Mouse (Mus musculus) frontal cortex, postnatal 25 days (tissue): ENCODE data around the gene Gdf15.

Experiments
- DNase-seq, 2 experiments: peaks; one replicate each; pipeline ENCODE4 v3.0.0; 2022; ENCODE audit warnings: low spot score in 2 of 2

Gdf15 gene

GRCm38 (mm10) chr8:70628986-70629490 is 3.2 kb downstream of the Gdf15 start:
- no peak for DNase-seq

DNA sequence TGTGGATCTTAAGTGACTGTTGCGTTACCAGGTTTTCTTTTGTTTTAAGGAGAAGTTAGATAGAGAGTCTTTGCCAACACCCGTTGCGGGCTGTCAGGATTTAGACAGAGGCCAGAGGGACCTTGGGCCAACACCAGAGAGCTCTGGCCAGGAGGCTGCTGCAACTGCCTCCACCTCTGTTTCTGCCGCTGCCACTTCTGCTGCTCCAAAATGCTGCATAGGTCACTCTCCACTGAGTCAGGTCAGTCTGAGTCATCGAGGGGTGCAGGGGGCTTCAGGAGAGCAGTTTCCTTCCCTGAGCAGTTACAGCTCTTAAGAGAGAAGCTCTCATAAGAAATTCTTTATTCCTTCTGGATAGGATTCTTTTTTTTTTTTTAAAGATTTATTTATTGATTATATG is 5.2 kb downstream of the Gdf15 start:
- DNase-seq = no peak

DNA sequence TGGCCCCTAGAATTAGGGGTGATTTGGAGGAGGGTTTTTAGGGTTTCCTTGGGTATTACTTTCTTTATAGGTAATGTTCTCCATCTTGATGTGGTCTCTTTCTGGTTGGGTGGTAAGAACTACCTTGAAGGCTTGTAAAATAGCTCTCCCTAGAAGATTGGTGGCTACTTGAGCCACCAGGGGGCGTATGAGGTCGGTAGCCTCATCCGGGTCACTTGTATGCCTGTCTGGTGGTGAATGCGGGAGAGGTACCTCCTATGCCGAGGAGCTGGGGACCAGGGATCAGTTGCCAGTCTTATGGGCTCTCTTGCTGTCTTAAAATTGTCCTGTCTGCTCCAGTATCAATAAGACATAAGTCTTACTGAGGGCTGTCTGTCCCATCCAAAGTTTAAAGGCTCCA is 7.2 kb downstream of the Gdf15 start:
- no peak for DNase-seq

DNA sequence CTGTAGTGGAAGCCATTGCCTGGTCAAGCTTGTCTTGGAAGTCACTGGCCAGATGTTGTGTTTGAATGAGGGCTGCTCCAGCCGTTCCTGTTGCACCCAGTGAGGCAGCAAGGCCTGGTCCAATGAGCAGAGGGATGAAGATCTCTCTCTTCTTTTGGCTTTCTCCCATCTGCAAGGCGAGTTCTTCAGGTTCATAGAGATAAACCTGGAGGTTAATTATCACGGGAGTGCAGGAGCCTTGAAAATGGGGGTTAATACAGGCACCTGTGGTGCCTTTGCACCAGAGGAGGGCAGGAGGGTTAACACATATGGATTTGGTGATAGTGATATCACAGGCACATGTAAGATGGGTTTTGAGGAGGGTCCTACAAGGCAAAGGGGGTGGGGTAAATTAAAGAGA is 10.0 kb downstream of the Gdf15 start:
- DNase-seq = no peak

DNA sequence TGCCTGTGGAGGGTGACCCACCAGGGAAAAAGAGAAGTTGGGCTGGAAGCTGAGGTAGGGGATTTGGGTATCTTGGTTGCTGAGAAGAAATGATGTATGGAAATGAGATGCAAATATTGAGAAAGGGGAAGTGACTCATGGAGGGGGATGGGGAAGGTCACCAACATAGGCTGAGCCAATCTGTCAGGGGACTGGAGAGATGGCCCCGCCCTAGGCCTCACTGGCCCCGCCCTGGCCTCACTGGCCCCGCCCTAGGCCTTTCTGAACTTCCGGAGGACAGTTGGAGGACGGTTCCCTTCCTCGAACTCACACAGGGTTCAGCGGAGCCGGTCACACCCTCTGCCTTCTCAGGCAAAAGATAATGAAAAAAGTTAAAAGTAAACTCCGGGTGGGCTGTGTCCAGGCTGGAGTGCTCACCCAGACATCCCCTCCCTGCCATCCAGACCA is 13.3 kb downstream of the Gdf15 start:
- DNase-seq = no peak

GRCm38 (mm10) chr8:70617985-70618384 is 14.3 kb downstream of the Gdf15 start:
- no peak for DNase-seq

- DNase-seq = no peak
Observed at GRCm38 (mm10) chr8:70616645-70617044, 15.6 kb downstream of the Gdf15 start.

GRCm38 (mm10) chr8:70615894-70616293 is 16.4 kb downstream of the Gdf15 start, which contains the start of gene Lrrc25:
Lrrc25 (plus strand) TSS chr8:70616155.
- no peak for DNase-seq

GRCm38 (mm10) chr8:70615281-70615680 is 17.0 kb downstream of the Gdf15 start:
- no peak for DNase-seq

GRCm38 (mm10) chr8:70614469-70614868 is 17.8 kb downstream of the Gdf15 start:
- no peak for DNase-seq

DNA sequence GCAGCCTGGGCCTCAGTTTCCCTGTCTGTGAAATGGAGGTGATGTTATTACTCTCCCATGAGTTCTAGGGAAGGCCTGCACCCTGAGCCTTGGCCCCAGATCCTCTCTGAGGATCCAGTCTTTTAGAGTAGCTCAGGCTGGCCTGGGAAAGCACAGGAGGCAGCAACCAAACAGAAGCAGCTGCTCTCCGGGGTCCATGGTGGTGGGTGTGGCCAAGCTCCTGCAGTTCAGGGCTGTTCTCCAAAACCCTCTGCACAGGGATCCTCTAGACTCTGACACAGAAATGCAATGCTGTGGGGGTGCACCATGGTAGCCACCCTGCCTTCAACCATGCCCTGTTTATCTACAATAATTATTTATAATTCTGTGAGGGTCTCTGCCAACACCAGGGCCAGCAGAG is 18.5 kb downstream of the Gdf15 start:
- DNase-seq = no peak

- peak in 1 of 2 experiments; percentile 90 for DNase-seq
Observed at GRCm38 (mm10) chr8:70611849-70612248, 20.4 kb downstream of the Gdf15 start.

DNA sequence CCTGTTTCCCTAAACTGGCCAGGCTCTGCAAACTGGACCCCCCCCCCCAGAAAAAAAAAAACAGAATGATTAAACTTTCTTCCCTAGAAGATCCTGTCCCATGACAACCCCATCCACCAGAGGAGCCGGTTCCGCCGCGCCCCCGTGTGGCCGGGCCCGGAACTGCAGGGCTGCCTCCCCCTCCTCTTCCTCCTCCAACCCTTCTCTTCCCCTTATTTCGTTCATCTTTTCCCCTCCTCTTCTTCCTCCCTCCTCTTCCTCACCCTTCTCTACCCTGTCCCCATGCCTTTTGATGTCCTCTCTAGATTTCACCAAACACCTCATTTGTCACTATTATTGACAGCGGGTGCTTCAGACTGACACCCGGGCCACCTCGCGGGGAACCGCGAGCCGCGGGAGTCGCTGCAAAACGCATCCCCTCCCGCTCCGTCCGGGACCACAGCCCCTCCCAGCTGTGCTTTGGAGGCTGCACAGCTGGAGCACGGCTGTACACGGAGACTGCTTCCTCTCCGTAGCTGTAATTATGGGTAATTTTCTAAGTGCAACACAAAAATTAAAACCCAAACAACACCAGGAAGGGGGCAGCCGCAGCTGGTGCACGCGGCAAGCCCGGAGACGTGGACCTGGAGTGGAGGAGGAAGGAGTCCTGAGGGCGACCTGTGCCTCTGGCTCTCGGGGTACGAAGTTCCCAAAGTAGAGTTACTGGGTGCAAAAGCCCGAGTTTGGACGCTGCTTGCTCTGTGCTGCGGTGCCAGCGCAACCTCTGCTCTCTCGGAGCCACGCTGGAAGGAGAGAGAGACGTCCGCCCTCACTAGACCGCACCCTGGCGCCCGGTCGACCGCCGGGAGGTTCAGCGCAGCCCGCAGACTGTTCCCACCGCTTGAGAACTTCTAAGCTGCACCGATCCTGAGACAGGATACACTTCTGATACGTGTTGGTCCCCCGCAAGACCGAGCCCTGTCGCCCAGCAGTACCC is 21.2 kb downstream of the Gdf15 start:
- no peak for DNase-seq

- DNase-seq = peak in 1 of 2 experiments; percentile 76
Observed at GRCm38 (mm10) chr8:70609849-70610795, 22.1 kb downstream of the Gdf15 start.

GRCm38 (mm10) chr8:70609368-70609848 is 22.8 kb downstream of the Gdf15 start:
- no peak for DNase-seq

DNA sequence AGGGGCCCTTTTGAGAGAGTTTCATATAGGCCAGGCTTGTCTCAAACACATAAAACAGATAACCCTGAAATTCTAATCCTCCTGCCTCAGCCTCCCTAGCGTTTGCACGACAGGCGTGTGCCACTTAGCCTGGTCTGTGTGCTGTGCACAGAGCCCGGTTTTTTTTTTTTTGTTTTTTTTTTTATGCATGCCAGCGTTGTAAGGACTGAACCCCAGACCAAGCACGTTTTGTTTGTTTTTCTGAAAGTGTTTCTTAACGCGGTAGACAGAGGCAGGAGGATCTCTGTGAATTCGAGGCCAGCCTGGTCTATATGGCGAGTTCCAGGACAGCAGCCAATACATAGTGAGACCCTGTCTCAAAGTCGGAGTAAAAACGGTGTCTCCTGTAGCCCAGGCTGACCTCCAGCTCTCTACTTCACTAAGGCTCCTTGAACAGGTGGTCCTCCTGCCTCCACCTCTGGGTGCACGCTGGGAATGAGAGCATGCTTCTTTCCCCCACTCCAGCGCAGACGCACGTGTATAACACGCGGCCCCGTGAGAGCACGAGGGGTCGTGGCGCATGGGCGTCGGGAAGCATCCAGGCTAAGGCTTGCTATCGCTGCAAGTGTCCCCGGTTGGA is 23.4 kb downstream of the Gdf15 start, which contains the start of gene Ssbp4:
Gene Ssbp4 (minus strand): TSS at position 124 of the 619 bp plus-strand sequence.
- no peak for DNase-seq

- no peak for DNase-seq
Observed at GRCm38 (mm10) chr8:70607898-70608748, 24.1 kb downstream of the Gdf15 start.

DNA sequence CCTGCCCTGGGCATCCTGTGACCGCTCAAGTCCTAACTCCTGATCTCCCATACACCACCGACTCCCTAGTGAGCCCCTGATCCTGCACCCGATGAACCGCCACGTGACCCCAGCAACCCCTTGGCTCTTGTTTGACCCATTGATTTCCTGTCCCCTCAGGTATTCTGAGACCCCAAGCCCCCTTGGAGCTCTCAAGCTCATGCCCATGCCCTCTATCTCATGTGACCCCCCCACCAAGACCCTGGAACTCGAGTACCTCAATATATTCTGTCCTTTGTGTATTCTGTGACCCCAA is 24.7 kb downstream of the Gdf15 start:
- DNase-seq = no peak

DNA sequence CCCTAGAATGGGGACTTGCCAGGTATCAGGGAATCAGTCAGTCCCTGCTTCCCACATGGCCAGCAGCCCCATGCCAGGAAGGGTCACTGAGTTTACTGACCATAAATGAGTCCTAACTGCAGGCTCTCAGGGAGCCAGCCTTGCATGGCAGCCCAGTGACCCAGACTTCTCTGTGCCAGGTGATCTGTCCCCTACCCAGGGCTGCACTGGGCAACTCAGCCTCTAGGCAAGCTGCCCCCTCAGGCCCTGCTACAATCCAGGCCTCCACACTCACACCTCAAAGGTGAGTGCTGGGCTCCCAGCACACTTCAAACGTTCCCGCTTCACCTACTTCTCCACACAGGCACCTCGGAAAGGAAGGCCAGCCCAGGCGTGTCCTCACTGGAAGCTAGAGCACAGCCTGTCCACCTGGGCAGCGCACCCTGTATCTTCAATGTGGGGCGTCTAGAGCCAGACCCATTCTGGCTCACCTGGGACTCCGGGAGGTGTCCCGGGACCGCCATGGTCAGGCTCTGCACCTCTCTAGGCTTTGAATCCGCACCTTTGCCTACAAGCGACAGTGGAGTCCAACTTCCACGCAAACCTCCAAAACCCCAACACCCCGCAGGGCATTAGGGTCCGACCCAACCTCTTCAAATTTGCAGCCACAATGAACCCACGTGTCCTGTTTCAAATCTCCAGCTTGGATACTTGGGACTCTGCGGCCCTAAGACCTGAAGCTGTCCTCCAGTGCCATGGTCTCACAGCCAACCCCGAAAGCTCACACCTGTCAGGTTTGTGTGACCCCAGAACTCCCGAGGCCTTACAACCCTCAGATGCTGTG is 25.3 kb downstream of the Gdf15 start:
- DNase-seq = no peak
